Mouse (Mus musculus) E14TG2a.4 (cell line): ENCODE measurements around the gene Chrm5.

ENCODE experiments used
- CTCF ChIP-seq: conservative IDR thresholded peaks from 2 replicates; pipeline ENCODE4 v1.5.1; 2014; ENCODE audit warnings: low read length
- NANOG ChIP-seq: IDR thresholded peaks from 2 replicates; pipeline ENCODE4 v1.6.1; 2014; ENCODE audit warnings: borderline replicate concordance, low read length, mixed read lengths
- POU5F1 ChIP-seq: IDR thresholded peaks from 2 replicates; pipeline ENCODE4 v1.6.1; 2014; ENCODE audit warnings: low read length, borderline replicate concordance

DNA sequence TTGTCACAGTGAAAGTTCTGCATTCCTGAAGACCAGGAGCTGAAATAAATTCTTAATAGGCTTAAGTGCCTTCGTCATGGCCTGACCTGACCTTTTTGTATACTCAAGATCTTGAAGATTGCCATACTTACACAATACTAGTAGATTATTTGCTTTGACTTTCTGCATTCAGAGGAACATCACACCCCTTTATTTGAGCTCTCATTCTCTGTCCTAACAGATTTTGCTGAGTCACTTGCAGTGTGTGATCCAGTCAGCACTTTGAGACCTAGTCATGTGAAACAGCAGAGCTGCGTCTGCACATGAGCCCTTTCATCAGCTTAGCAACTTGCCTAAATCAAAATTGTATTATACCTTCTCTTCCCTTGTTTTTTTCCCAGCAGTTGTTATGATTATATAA, 47.2 kb downstream of the Chrm5 start:
- TF ChIP-seq CTCF (no peak), NANOG (no peak), POU5F1 (no peak)
